Mouse (Mus musculus): ENCODE results near the gene Fam53b.

DNA sequence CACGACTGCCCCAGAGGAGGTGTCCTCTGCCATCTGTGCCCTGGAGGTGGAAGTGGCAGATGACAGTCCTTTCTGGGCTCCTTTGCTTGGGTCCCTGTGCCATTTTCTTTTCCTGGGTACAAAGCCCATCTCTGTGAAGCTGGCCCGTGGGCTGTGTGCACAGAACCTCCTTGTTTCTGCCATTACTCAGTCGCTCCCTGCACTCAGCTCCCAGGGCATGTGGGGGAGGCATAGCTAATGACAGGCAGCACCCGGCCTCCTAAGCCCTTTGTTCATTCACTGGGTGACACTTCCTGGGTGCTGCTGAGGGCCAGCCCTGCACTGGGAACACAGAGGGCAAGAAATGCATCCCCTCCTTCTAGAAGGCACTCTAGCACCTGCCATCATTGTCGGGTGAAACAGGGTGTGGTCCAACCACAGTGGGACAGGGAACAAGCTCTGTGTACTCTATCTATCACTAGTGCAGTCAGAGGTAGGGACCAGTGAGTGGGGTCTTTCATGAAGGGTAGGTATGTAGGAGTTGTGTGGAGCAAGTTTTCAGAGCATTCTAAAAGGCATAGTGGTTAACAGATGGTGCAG lies 111.1 kb downstream of the Fam53b start:
- TF ChIP-seq CTCF (IDR thresholded peaks at IDR 0.05; ENCODE audit: borderline replicate concordance, extremely low read depth, insufficient read depth, insufficient read length) (no peak), POLR2A (IDR thresholded peaks at IDR 0.05; ENCODE audit: borderline replicate concordance, extremely low read depth, insufficient read depth, insufficient read length, poor library complexity, severe bottlenecking) (no peak)

Data from brain, embryonic 14.5 days (tissue).